Mouse (Mus musculus): ENCODE measurements around the gene Lmod3. TPM values are rescaled to one million over a fixed set of nuclear protein-coding genes. Genes with fewer than 3 reads are reported as not detected.
"Not testable (repeated sequence)": the region's sequence is repeated elsewhere in the genome, so short reads cannot be mapped to it uniquely, and the experiment has no call there.

Lmod3 gene
- polyA plus RNA-seq, 1 experiment from 2014 or later = 0.58 TPM

- H3K4me2 ChIP-seq (ENCODE audit: low read depth, low read length) = no peak overlapping the region
- H3K27me3 ChIP-seq (ENCODE audit: control insufficient read depth, insufficient read depth, low read length) = no peaks in the 10 kb centered on the region
- no peaks in the 10 kb centered on the region for H3K36me3 ChIP-seq (replicated peaks; ENCODE audit: control insufficient read depth, insufficient read depth, low read depth, low read length)
- no peaks in the 10 kb centered on the region for H3K4me1 ChIP-seq (ENCODE audit: control insufficient read depth, insufficient read depth, low read length)
- 67% methylated on average over 2 of the region's 2 CpGs for WGBS
- H3K9me3 ChIP-seq (replicated peaks; ENCODE audit: control insufficient read depth, low read length) = no peaks in the 10 kb centered on the region
- no peak overlapping the region for H3K4me3 ChIP-seq (ENCODE audit: low read depth, low read length)
- DNase-seq (ENCODE audit: low spot score) (no peak), ATAC-seq (replicated peaks; ENCODE audit: insufficient number of reproducible peaks, low FRiP score, low TSS enrichment, low read depth) (no peak)
- no peak overlapping the region for H3K9ac ChIP-seq (replicated peaks; ENCODE audit: low read length)
- no peak overlapping the region for H3K27ac ChIP-seq (replicated peaks; ENCODE audit: low read depth, low read length)
These were observed 19.8 kb upstream of the Lmod3 start for GRCm38 (mm10) chr6:97272349-97272748.

GRCm38 (mm10) chr6:97269596-97269995 lies 17.0 kb upstream of the Lmod3 start:
- ATAC-seq (replicated peaks; ENCODE audit: insufficient number of reproducible peaks, low FRiP score, low TSS enrichment, low read depth) = no peak
- Histone ChIP-seq H3K9ac (replicated peaks; ENCODE audit: low read length) (no peak overlapping the region), H3K4me3 (ENCODE audit: low read depth, low read length) (no peak overlapping the region), H3K36me3 (replicated peaks; ENCODE audit: control insufficient read depth, insufficient read depth, low read depth, low read length) (no peaks in the 10 kb centered on the region), H3K9me3 (replicated peaks; ENCODE audit: control insufficient read depth, low read length) (no peaks in the 10 kb centered on the region), H3K27ac (replicated peaks; ENCODE audit: low read depth, low read length) (no peak overlapping the region), H3K4me2 (ENCODE audit: low read depth, low read length) (no peak overlapping the region), H3K4me1 (ENCODE audit: control insufficient read depth, insufficient read depth, low read length) (no peaks in the 10 kb centered on the region), H3K27me3 (ENCODE audit: control insufficient read depth, insufficient read depth, low read length) (no peaks in the 10 kb centered on the region)
- 82% methylated on average over 11 of the region's 11 CpGs for WGBS
- DNase-seq (ENCODE audit: low spot score) = no peak

GRCm38 (mm10) chr6:97267132-97267531 lies 14.6 kb upstream of the Lmod3 start:
- H3K27me3 ChIP-seq (ENCODE audit: control insufficient read depth, insufficient read depth, low read length) = no peaks in the 10 kb centered on the region
- no peak overlapping the region for H3K9ac ChIP-seq (replicated peaks; ENCODE audit: low read length)
- H3K4me1 ChIP-seq (ENCODE audit: control insufficient read depth, insufficient read depth, low read length) = no peaks in the 10 kb centered on the region
- no peak for DNase-seq (ENCODE audit: low spot score)
- 90% methylated on average over 2 of the region's 2 CpGs for WGBS
- no peak for ATAC-seq (replicated peaks; ENCODE audit: insufficient number of reproducible peaks, low FRiP score, low TSS enrichment, low read depth)
- H3K4me3 ChIP-seq (ENCODE audit: low read depth, low read length) = no peak overlapping the region
- no peak overlapping the region for H3K27ac ChIP-seq (replicated peaks; ENCODE audit: low read depth, low read length)
- no peaks in the 10 kb centered on the region for H3K36me3 ChIP-seq (replicated peaks; ENCODE audit: control insufficient read depth, insufficient read depth, low read depth, low read length)
- no peak overlapping the region for H3K4me2 ChIP-seq (ENCODE audit: low read depth, low read length)
- H3K9me3 ChIP-seq (replicated peaks; ENCODE audit: control insufficient read depth, low read length) = no peaks in the 10 kb centered on the region

- Histone ChIP-seq H3K9ac (replicated peaks; ENCODE audit: low read length) (no peak overlapping the region), H3K27me3 (ENCODE audit: control insufficient read depth, insufficient read depth, low read length) (no peaks in the 10 kb centered on the region), H3K4me1 (ENCODE audit: control insufficient read depth, insufficient read depth, low read length) (no peaks in the 10 kb centered on the region), H3K4me3 (ENCODE audit: low read depth, low read length) (no peak overlapping the region), H3K27ac (replicated peaks; ENCODE audit: low read depth, low read length) (no peak overlapping the region), H3K9me3 (replicated peaks; ENCODE audit: control insufficient read depth, low read length) (no peaks in the 10 kb centered on the region), H3K36me3 (replicated peaks; ENCODE audit: control insufficient read depth, insufficient read depth, low read depth, low read length) (no peaks in the 10 kb centered on the region), H3K4me2 (ENCODE audit: low read depth, low read length) (no peak overlapping the region)
- ATAC-seq (replicated peaks; ENCODE audit: insufficient number of reproducible peaks, low FRiP score, low TSS enrichment, low read depth) = no peak
- DNase-seq (ENCODE audit: low spot score) = no peak
- 71% methylated on average over 4 of the region's 4 CpGs for WGBS
These were observed 14.1 kb upstream of the Lmod3 start for GRCm38 (mm10) chr6:97266661-97267060.

- no peaks in the 10 kb centered on the region for H3K27me3 ChIP-seq (ENCODE audit: control insufficient read depth, insufficient read depth, low read length)
- no peak overlapping the region for H3K4me3 ChIP-seq (ENCODE audit: low read depth, low read length)
- ATAC-seq (replicated peaks; ENCODE audit: insufficient number of reproducible peaks, low FRiP score, low TSS enrichment, low read depth) (no peak), DNase-seq (ENCODE audit: low spot score) (no peak)
- H3K4me2 ChIP-seq (ENCODE audit: low read depth, low read length) = no peak overlapping the region
- no peak overlapping the region for H3K27ac ChIP-seq (replicated peaks; ENCODE audit: low read depth, low read length)
- no peak overlapping the region for H3K9ac ChIP-seq (replicated peaks; ENCODE audit: low read length)
- no peaks in the 10 kb centered on the region for H3K4me1 ChIP-seq (ENCODE audit: control insufficient read depth, insufficient read depth, low read length)
- H3K9me3 ChIP-seq (replicated peaks; ENCODE audit: control insufficient read depth, low read length) = no peaks in the 10 kb centered on the region
- H3K36me3 ChIP-seq (replicated peaks; ENCODE audit: control insufficient read depth, insufficient read depth, low read depth, low read length) = no peaks in the 10 kb centered on the region
- WGBS = 79% methylated on average over 3 of the region's 3 CpGs
These were observed 13.1 kb upstream of the Lmod3 start for GRCm38 (mm10) chr6:97265705-97266104.

GRCm38 (mm10) chr6:97265240-97265639 lies 12.7 kb upstream of the Lmod3 start:
- Histone ChIP-seq H3K4me3 (ENCODE audit: low read depth, low read length) (no peak overlapping the region), H3K9me3 (replicated peaks; ENCODE audit: control insufficient read depth, low read length) (no peaks in the 10 kb centered on the region), H3K4me1 (ENCODE audit: control insufficient read depth, insufficient read depth, low read length) (no peaks in the 10 kb centered on the region), H3K27ac (replicated peaks; ENCODE audit: low read depth, low read length) (no peak overlapping the region), H3K4me2 (ENCODE audit: low read depth, low read length) (no peak overlapping the region), H3K36me3 (replicated peaks; ENCODE audit: control insufficient read depth, insufficient read depth, low read depth, low read length) (no peaks in the 10 kb centered on the region), H3K9ac (replicated peaks; ENCODE audit: low read length) (no peak overlapping the region), H3K27me3 (ENCODE audit: control insufficient read depth, insufficient read depth, low read length) (no peaks in the 10 kb centered on the region)
- WGBS = 70% methylated on average over 8 of the region's 8 CpGs
- ATAC-seq (replicated peaks; ENCODE audit: insufficient number of reproducible peaks, low FRiP score, low TSS enrichment, low read depth) = no peak
- no peak for DNase-seq (ENCODE audit: low spot score)

GRCm38 (mm10) chr6:97263750-97264149 lies 11.2 kb upstream of the Lmod3 start:
- not testable (repeated sequence) for H3K9ac ChIP-seq (replicated peaks; ENCODE audit: low read length); DNase-seq (ENCODE audit: low spot score); H3K27me3 ChIP-seq (ENCODE audit: control insufficient read depth, insufficient read depth, low read length); H3K4me3 ChIP-seq (ENCODE audit: low read depth, low read length); H3K9me3 ChIP-seq (replicated peaks; ENCODE audit: control insufficient read depth, low read length); H3K4me2 ChIP-seq (ENCODE audit: low read depth, low read length); H3K4me1 ChIP-seq (ENCODE audit: control insufficient read depth, insufficient read depth, low read length); H3K27ac ChIP-seq (replicated peaks; ENCODE audit: low read depth, low read length); H3K36me3 ChIP-seq (replicated peaks; ENCODE audit: control insufficient read depth, insufficient read depth, low read depth, low read length); ATAC-seq (replicated peaks; ENCODE audit: insufficient number of reproducible peaks, low FRiP score, low TSS enrichment, low read depth)

- WGBS = 69% methylated on average over 4 of the region's 4 CpGs
- no peaks in the 10 kb centered on the region for H3K27me3 ChIP-seq (ENCODE audit: control insufficient read depth, insufficient read depth, low read length)
- ATAC-seq (replicated peaks; ENCODE audit: insufficient number of reproducible peaks, low FRiP score, low TSS enrichment, low read depth) = no peak
- DNase-seq (ENCODE audit: low spot score) = no peak
- no peaks in the 10 kb centered on the region for H3K36me3 ChIP-seq (replicated peaks; ENCODE audit: control insufficient read depth, insufficient read depth, low read depth, low read length)
- H3K9ac ChIP-seq (replicated peaks; ENCODE audit: low read length) = no peak overlapping the region
- no peaks in the 10 kb centered on the region for H3K4me1 ChIP-seq (ENCODE audit: control insufficient read depth, insufficient read depth, low read length)
- H3K9me3 ChIP-seq (replicated peaks; ENCODE audit: control insufficient read depth, low read length) = no peaks in the 10 kb centered on the region
- no peak overlapping the region for H3K4me3 ChIP-seq (ENCODE audit: low read depth, low read length)
- no peak overlapping the region for H3K4me2 ChIP-seq (ENCODE audit: low read depth, low read length)
- H3K27ac ChIP-seq (replicated peaks; ENCODE audit: low read depth, low read length) = no peak overlapping the region
These were observed 9.7 kb upstream of the Lmod3 start for GRCm38 (mm10) chr6:97262229-97262628.

Measured in embryonic facial prominence, embryonic 11.5 days (tissue).